Mouse (Mus musculus) neural tube, embryonic 13.5 days (tissue): ENCODE results near the gene Itpr2. TPM values are rescaled to one million over a fixed set of nuclear protein-coding genes. Genes with fewer than 3 reads are reported as not detected.

ENCODE experiments used
- ATAC-seq: fragments of 200-750 bp; cut with Nextera tagmentation; 2 replicates; pipeline ENCODE4 v1.8.0; 2017; ENCODE audit warnings: low read depth, mild to moderate bottlenecking, moderate TSS enrichment, moderate library complexity
- H3K27ac ChIP-seq: fragments of 300-500 bp; sonication (generic); replicated peaks from 2 replicates; pipeline ENCODE4 v1.5.1; 2015; ENCODE audit warnings: moderate library complexity, mild to moderate bottlenecking, inconsistent platforms
- H3K27me3 ChIP-seq: fragments of 300-500 bp; sonication (generic); 2 replicates; pipeline ENCODE4 v1.6.1; 2015; ENCODE audit warnings: mild to moderate bottlenecking, inconsistent platforms
- H3K36me3 ChIP-seq: fragments of 300-500 bp; sonication (generic); 2 replicates; pipeline ENCODE4 v1.6.1; 2015; ENCODE audit warnings: mild to moderate bottlenecking, inconsistent platforms
- H3K4me1 ChIP-seq: fragments of 300-500 bp; sonication (generic); replicated peaks from 2 replicates; pipeline ENCODE4 v1.6.1; 2015; ENCODE audit warnings: inconsistent platforms
- H3K4me2 ChIP-seq: fragments of 300-500 bp; sonication (generic); 2 replicates; pipeline ENCODE4 v1.6.1; 2015; ENCODE audit warnings: inconsistent platforms, mild to moderate bottlenecking, moderate library complexity
- H3K4me3 ChIP-seq: fragments of 300-500 bp; sonication (generic); 2 replicates; pipeline ENCODE4 v1.5.1; 2015; ENCODE audit warnings: mild to moderate bottlenecking, inconsistent platforms
- H3K9ac ChIP-seq: fragments of 300-500 bp; sonication (generic); 2 replicates; pipeline ENCODE4 v1.6.1; 2015; ENCODE audit warnings: moderate library complexity, mild to moderate bottlenecking, inconsistent platforms
- H3K9me3 ChIP-seq: fragments of 300-500 bp; sonication (generic); 2 replicates; pipeline ENCODE4 v1.6.1; 2016; ENCODE audit warnings: inconsistent platforms
- WGBS: fragments of 180-500 bp; shearing (Covaris S2); methylation state at CpG from one replicate; pipeline ENCODE4 v1.1.7; 2015; 5-methylcytosine and 5-hydroxymethylcytosine counted together
- polyA plus RNA-seq: library from polyadenylated mRNA; unstranded; fragments of >200 nt; fragmentation: Nextera tagmentation; extraction: Ambion mirVana; gene quantifications from 2 replicates; pipeline ENCODE4 v1.2.1, GENCODE M21; 2015

Itpr2 gene
- polyA plus RNA-seq, 1 experiment from 2014 or later, result 5.5 TPM

GRCm38 (mm10) chr6:146190006-146190405, 312.0 kb downstream of the Itpr2 start:
- peaks cover 7% of the 10 kb centered on the region; the same call in 1 of the 2 replicates for H3K9me3 ChIP-seq
- peaks cover 6% of the 10 kb centered on the region for H3K36me3 ChIP-seq
- 54% methylated on average over 8 of the region's 8 CpGs for WGBS
- H3K9ac ChIP-seq, result no peak overlapping the region
- peaks cover 6% of the 10 kb centered on the region; the same call in 1 of the 2 replicates for H3K4me1 ChIP-seq
- no peak overlapping the region for H3K4me3 ChIP-seq
- no peak overlapping the region for H3K4me2 ChIP-seq
- H3K27ac ChIP-seq, result no peak overlapping the region
- ATAC-seq, result no peak
- no peaks in the 10 kb centered on the region for H3K27me3 ChIP-seq

- 92% methylated on average over 2 of the region's 2 CpGs for WGBS
- no peak overlapping the region for H3K27ac ChIP-seq
- no peak for ATAC-seq
Observed at GRCm38 (mm10) chr6:146185532-146185931, 316.5 kb downstream of the Itpr2 start.

GRCm38 (mm10) chr6:146184771-146185170, 317.3 kb downstream of the Itpr2 start:
- no peaks in the 10 kb centered on the region for H3K36me3 ChIP-seq
- H3K27ac ChIP-seq, result no peak overlapping the region
- no peak overlapping the region for H3K4me2 ChIP-seq
- no peaks in the 10 kb centered on the region for H3K9me3 ChIP-seq
- H3K27me3 ChIP-seq, result no peaks in the 10 kb centered on the region
- H3K4me1 ChIP-seq, result no peaks in the 10 kb centered on the region
- H3K4me3 ChIP-seq, result no peak overlapping the region
- no peak overlapping the region for H3K9ac ChIP-seq
- 91% methylated on average over 9 of the region's 9 CpGs for WGBS
- ATAC-seq, result no peak

More at GRCm38 (mm10) chr6:146185532-146185931, 316.5 kb downstream of the Itpr2 start:
- Histone ChIP-seq H3K36me3 (no peaks in the 10 kb centered on the region), H3K9me3 (no peaks in the 10 kb centered on the region), H3K27me3 (no peaks in the 10 kb centered on the region), H3K9ac (no peak overlapping the region), H3K4me1 (peaks cover 6% of the 10 kb centered on the region; the same call in 1 of the 2 replicates), H3K4me2 (no peak overlapping the region), H3K4me3 (no peak overlapping the region)

GRCm38 (mm10) chr6:146174644-146175250, 327.3 kb downstream of the Itpr2 start:
- H3K27ac ChIP-seq, result no peak overlapping the region
- 94% methylated on average over 4 of the region's 4 CpGs for WGBS
- no peak overlapping the region for H3K4me3 ChIP-seq
- no peak overlapping the region for H3K9ac ChIP-seq
- no peaks in the 10 kb centered on the region for H3K36me3 ChIP-seq
- no peak overlapping the region for H3K4me2 ChIP-seq
- no peaks in the 10 kb centered on the region for H3K4me1 ChIP-seq
- no peaks in the 10 kb centered on the region for H3K9me3 ChIP-seq
- no peak for ATAC-seq
- H3K27me3 ChIP-seq, result no peaks in the 10 kb centered on the region

GRCm38 (mm10) chr6:146170603-146171051, 331.4 kb downstream of the Itpr2 start:
- no peaks in the 10 kb centered on the region for H3K36me3 ChIP-seq
- H3K27me3 ChIP-seq, result no peaks in the 10 kb centered on the region
- no peaks in the 10 kb centered on the region for H3K9me3 ChIP-seq
- ATAC-seq, result no peak
- H3K4me1 ChIP-seq, result no peaks in the 10 kb centered on the region
- H3K27ac ChIP-seq, result no peak overlapping the region
- no peak overlapping the region for H3K4me3 ChIP-seq
- H3K9ac ChIP-seq, result no peak overlapping the region
- 82% methylated on average over 14 of the region's 14 CpGs for WGBS
- H3K4me2 ChIP-seq, result no peak overlapping the region

GRCm38 (mm10) chr6:146167207-146167606, 334.8 kb downstream of the Itpr2 start:
- no peak for ATAC-seq
- Histone ChIP-seq H3K9ac (no peak overlapping the region), H3K9me3 (no peaks in the 10 kb centered on the region), H3K36me3 (no peaks in the 10 kb centered on the region), H3K27ac (no peak overlapping the region), H3K27me3 (no peaks in the 10 kb centered on the region), H3K4me3 (no peak overlapping the region), H3K4me2 (no peak overlapping the region), H3K4me1 (no peaks in the 10 kb centered on the region)
- WGBS, result 82% methylated on average over 5 of the region's 5 CpGs

- no peaks in the 10 kb centered on the region for H3K27me3 ChIP-seq
- H3K9ac ChIP-seq, result no peak overlapping the region
- no peak overlapping the region for H3K4me3 ChIP-seq
- WGBS, result 72% methylated on average over 4 of the region's 4 CpGs
- H3K4me2 ChIP-seq, result no peak overlapping the region
- H3K36me3 ChIP-seq, result no peaks in the 10 kb centered on the region
- no peak for ATAC-seq
- no peak overlapping the region for H3K27ac ChIP-seq
- no peaks in the 10 kb centered on the region for H3K9me3 ChIP-seq
- H3K4me1 ChIP-seq, result peaks cover 6% of the 10 kb centered on the region; the same call in 1 of the 2 replicates
Observed at GRCm38 (mm10) chr6:146159641-146160040, 342.4 kb downstream of the Itpr2 start.

GRCm38 (mm10) chr6:146158717-146159116, 343.3 kb downstream of the Itpr2 start:
- no peak for ATAC-seq
- H3K9ac ChIP-seq, result no peak overlapping the region

GRCm38 (mm10) chr6:146157983-146158535, 344.0 kb downstream of the Itpr2 start:
- Histone ChIP-seq H3K9me3 (no peaks in the 10 kb centered on the region), H3K36me3 (no peaks in the 10 kb centered on the region), H3K4me1 (peaks cover 6% of the 10 kb centered on the region; the same call in 1 of the 2 replicates), H3K4me3 (no peak overlapping the region), H3K27me3 (no peaks in the 10 kb centered on the region), H3K9ac (no peak overlapping the region), H3K4me2 (no peak overlapping the region), H3K27ac (no peak overlapping the region)
- ATAC-seq, result no peak
- WGBS, result 53% methylated on average over 8 of the region's 8 CpGs

More at GRCm38 (mm10) chr6:146158717-146159116, 343.3 kb downstream of the Itpr2 start:
- no peak overlapping the region for H3K4me2 ChIP-seq
- H3K27me3 ChIP-seq, result no peaks in the 10 kb centered on the region
- no peak overlapping the region for H3K27ac ChIP-seq
- 94% methylated on average over 12 of the region's 12 CpGs for WGBS
- no peaks in the 10 kb centered on the region for H3K36me3 ChIP-seq
- H3K9me3 ChIP-seq, result no peaks in the 10 kb centered on the region
- H3K4me3 ChIP-seq, result no peak overlapping the region
- peaks cover 6% of the 10 kb centered on the region; the same call in 1 of the 2 replicates for H3K4me1 ChIP-seq

- Histone ChIP-seq H3K27me3 (no peaks in the 10 kb centered on the region), H3K4me3 (no peak overlapping the region), H3K9ac (no peak overlapping the region), H3K27ac (no peak overlapping the region), H3K4me1 (peaks cover 6% of the 10 kb centered on the region; the same call in 1 of the 2 replicates), H3K9me3 (no peaks in the 10 kb centered on the region), H3K4me2 (no peak overlapping the region), H3K36me3 (no peaks in the 10 kb centered on the region)
- ATAC-seq, result no peak
- WGBS, result 97% methylated on average over 14 of the region's 14 CpGs
Observed at GRCm38 (mm10) chr6:146157099-146157498, 344.9 kb downstream of the Itpr2 start.

- Histone ChIP-seq H3K27ac (no peak overlapping the region), H3K9ac (no peak overlapping the region), H3K4me1 (peaks cover 6% of the 10 kb centered on the region; the same call in 1 of the 2 replicates), H3K4me3 (no peak overlapping the region), H3K9me3 (no peaks in the 10 kb centered on the region), H3K36me3 (no peaks in the 10 kb centered on the region), H3K4me2 (no peak overlapping the region), H3K27me3 (no peaks in the 10 kb centered on the region)
- no peak for ATAC-seq
- 86% methylated on average over 6 of the region's 6 CpGs for WGBS
Observed at GRCm38 (mm10) chr6:146156536-146156935, 345.5 kb downstream of the Itpr2 start.

- no peak overlapping the region for H3K4me3 ChIP-seq
- ATAC-seq, result no peak
- H3K36me3 ChIP-seq, result no peaks in the 10 kb centered on the region
- H3K9ac ChIP-seq, result no peak overlapping the region
- no peak overlapping the region for H3K4me2 ChIP-seq
- H3K27me3 ChIP-seq, result no peaks in the 10 kb centered on the region
- no peak overlapping the region for H3K27ac ChIP-seq
- peaks cover 6% of the 10 kb centered on the region; the same call in 1 of the 2 replicates for H3K4me1 ChIP-seq
- H3K9me3 ChIP-seq, result no peaks in the 10 kb centered on the region
- WGBS, result 86% methylated on average over 8 of the region's 8 CpGs
Observed at GRCm38 (mm10) chr6:146155156-146155734, 346.8 kb downstream of the Itpr2 start.
